Mouse (Mus musculus) embryonic facial prominence, embryonic 12.5 days (tissue): ENCODE results near the gene Hspa1l. TPM values are rescaled to one million over a fixed set of nuclear protein-coding genes. Genes with fewer than 3 reads are reported as not detected.
"Not testable (repeated sequence)": the region's sequence is repeated elsewhere in the genome, so short reads cannot be mapped to it uniquely, and the experiment has no call there.

Experiments used
- ATAC-seq: fragments of 200-750 bp; cut with Nextera tagmentation; 2 replicates; pipeline ENCODE4 v1.8.0; 2017; ENCODE audit not compliant: insufficient number of reproducible peaks, insufficient read depth, low FRiP score, low TSS enrichment
- H3K27ac ChIP-seq: fragments of 300-500 bp; sonication (generic); 2 replicates; pipeline ENCODE4 v1.5.1; 2016; ENCODE audit warnings: mild to moderate bottlenecking
- H3K27me3 ChIP-seq: fragments of 300-500 bp; sonication (generic); 2 replicates; pipeline ENCODE4 v1.6.1; 2016; ENCODE audit warnings: mild to moderate bottlenecking, moderate library complexity
- H3K36me3 ChIP-seq: fragments of 300-500 bp; sonication (generic); 2 replicates; pipeline ENCODE4 v1.6.1; 2016; ENCODE audit warnings: mild to moderate bottlenecking
- H3K4me1 ChIP-seq: fragments of 300-500 bp; sonication (generic); 2 replicates; pipeline ENCODE4 v1.6.1; 2016
- H3K4me2 ChIP-seq: fragments of 300-500 bp; sonication (generic); replicated peaks from 2 replicates; pipeline ENCODE4 v1.6.1; 2016; ENCODE audit warnings: mild to moderate bottlenecking, moderate library complexity
- H3K4me3 ChIP-seq: fragments of 300-500 bp; sonication (generic); 2 replicates; pipeline ENCODE4 v1.5.1; 2016; ENCODE audit warnings: mild to moderate bottlenecking
- H3K9ac ChIP-seq: fragments of 300-500 bp; sonication (generic); 2 replicates; pipeline ENCODE4 v1.6.1; 2016; ENCODE audit warnings: mild to moderate bottlenecking, moderate library complexity
- H3K9me3 ChIP-seq: fragments of 300-500 bp; sonication (generic); 2 replicates; pipeline ENCODE4 v1.6.1; 2016; ENCODE audit warnings: mild to moderate bottlenecking, moderate library complexity
- WGBS: fragments of 180-500 bp; shearing (Covaris S2); methylation state at CpG from one replicate; pipeline ENCODE4 v1.1.7; 2016; 5-methylcytosine and 5-hydroxymethylcytosine counted together
- polyA plus RNA-seq: library from polyadenylated mRNA; unstranded; fragments of >200 nt; fragmentation: Nextera tagmentation; extraction: Ambion mirVana; gene quantifications from 2 replicates; pipeline ENCODE4 v1.2.1, GENCODE M21; 2016

The Hspa1l gene
- polyA plus RNA-seq, 1 experiment from 2014 or later: 0.99 TPM

- no peak for ATAC-seq
- Histone ChIP-seq H3K4me2 (no peak overlapping the region), H3K27me3 (peaks cover 4% of the 10 kb centered on the region)
Measured at GRCm38 (mm10) chr17:34960702-34961493, 11.6 kb upstream of the Hspa1l start.

GRCm38 (mm10) chr17:34962125-34962524, 10.4 kb upstream of the Hspa1l start:
- Histone ChIP-seq H3K27me3 (no peaks in the 10 kb centered on the region; the same call in 1 of the 2 replicates), H3K27ac (no peak overlapping the region), H3K9ac (no peak overlapping the region), H3K4me2 (no peak overlapping the region), H3K9me3 (no peaks in the 10 kb centered on the region), H3K4me1 (0 out of 2 replicates have a peak, but pooled peaks cover 5% of the 10 kb centered on the region), H3K36me3 (no peaks in the 10 kb centered on the region), H3K4me3 (no peak overlapping the region)
- ATAC-seq: no peak
- WGBS: 25% methylated on average over 3 of the region's 3 CpGs

More at GRCm38 (mm10) chr17:34960702-34961493, 11.6 kb upstream of the Hspa1l start:
- H3K27ac ChIP-seq: no peak overlapping the region
- H3K4me3 ChIP-seq: no peak overlapping the region
- H3K4me1 ChIP-seq: 0 out of 2 replicates have a peak, but pooled peaks cover 5% of the 10 kb centered on the region
- H3K9ac ChIP-seq: no peak overlapping the region
- H3K36me3 ChIP-seq: no peaks in the 10 kb centered on the region
- H3K9me3 ChIP-seq: no peaks in the 10 kb centered on the region

- Histone ChIP-seq H3K27me3 (peaks cover 5% of the 10 kb centered on the region), H3K4me2 (no peak overlapping the region), H3K4me3 (no peak overlapping the region), H3K27ac (no peak overlapping the region), H3K9ac (no peak overlapping the region), H3K36me3 (no peaks in the 10 kb centered on the region), H3K4me1 (0 out of 2 replicates have a peak, but pooled peaks cover 5% of the 10 kb centered on the region), H3K9me3 (no peaks in the 10 kb centered on the region)
- no peak for ATAC-seq
- WGBS: 61% methylated on average over 1 of the region's 1 CpGs
Measured at GRCm38 (mm10) chr17:34962841-34963240, 9.7 kb upstream of the Hspa1l start.

- no peak overlapping the region for H3K27ac ChIP-seq
- H3K4me2 ChIP-seq: no peak overlapping the region
- H3K4me3 ChIP-seq: no peak overlapping the region
- H3K9ac ChIP-seq: peak overlapping the region; percentile 36
- H3K27me3 ChIP-seq: peaks cover 23% of the 10 kb centered on the region
- H3K9me3 ChIP-seq: no peaks in the 10 kb centered on the region
- ATAC-seq: no peak
- H3K36me3 ChIP-seq: no peaks in the 10 kb centered on the region
- 0 out of 2 replicates have a peak, but pooled peaks cover 5% of the 10 kb centered on the region for H3K4me1 ChIP-seq
- 13% methylated on average over 1 of the region's 1 CpGs for WGBS
Measured at GRCm38 (mm10) chr17:34964640-34965049, 7.9 kb upstream of the Hspa1l start.

GRCm38 (mm10) chr17:34965627-34966026, 6.9 kb upstream of the Hspa1l start:
- H3K27me3 ChIP-seq: peaks cover 26% of the 10 kb centered on the region
- 75% methylated on average over 5 of the region's 5 CpGs for WGBS
- H3K4me3 ChIP-seq: no peak overlapping the region
- ATAC-seq: no peak
- no peaks in the 10 kb centered on the region for H3K4me1 ChIP-seq
- no peaks in the 10 kb centered on the region for H3K36me3 ChIP-seq
- H3K9ac ChIP-seq: no peak overlapping the region
- no peak overlapping the region for H3K4me2 ChIP-seq
- no peaks in the 10 kb centered on the region for H3K9me3 ChIP-seq
- no peak overlapping the region for H3K27ac ChIP-seq

- not testable (repeated sequence) for H3K27ac ChIP-seq, H3K4me1 ChIP-seq, H3K9me3 ChIP-seq, H3K9ac ChIP-seq, H3K4me2 ChIP-seq, H3K36me3 ChIP-seq, ATAC-seq, H3K4me3 ChIP-seq
- 61% methylated on average over 8 of the region's 11 CpGs for WGBS
- H3K27me3 ChIP-seq: peaks cover 26% of the 10 kb centered on the region
Measured at GRCm38 (mm10) chr17:34969822-34970221, 2.7 kb upstream of the Hspa1l start, which contains the start of gene Gm20481. Gm20481 (plus strand) TSS chr17:34969912.

- H3K4me2 ChIP-seq, ATAC-seq, H3K9me3 ChIP-seq, H3K27ac ChIP-seq, H3K4me3 ChIP-seq, H3K4me1 ChIP-seq, H3K9ac ChIP-seq, H3K36me3 ChIP-seq: not testable (repeated sequence)
- peaks cover 26% of the 10 kb centered on the region for H3K27me3 ChIP-seq
- WGBS: 31% methylated on average over 25 of the region's 37 CpGs
Measured at GRCm38 (mm10) chr17:34970850-34971249, 1.7 kb upstream of the Hspa1l start.

GRCm38 (mm10) chr17:34971694-34972068, 822 bp upstream of the Hspa1l start:
- H3K9me3 ChIP-seq, H3K4me1 ChIP-seq, ATAC-seq, H3K36me3 ChIP-seq, H3K27ac ChIP-seq, H3K9ac ChIP-seq: not testable (repeated sequence)
- Histone ChIP-seq H3K4me2 (peak overlapping the region; percentile 65), H3K27me3 (peaks cover 26% of the 10 kb centered on the region), H3K4me3 (peak overlapping the region; percentile 35)
- WGBS: 4% methylated on average over 34 of the region's 43 CpGs

- H3K4me3 ChIP-seq: no peak overlapping the region
- H3K36me3 ChIP-seq: no peaks in the 10 kb centered on the region
- 76% methylated on average over 3 of the region's 3 CpGs for WGBS
- no peak for ATAC-seq
- H3K27me3 ChIP-seq: no peaks in the 10 kb centered on the region
- 0 out of 2 replicates have a peak, but pooled peaks cover under 1% of the 10 kb centered on the region for H3K4me1 ChIP-seq
- H3K9ac ChIP-seq: no peak overlapping the region
- H3K4me2 ChIP-seq: no peak overlapping the region
- H3K9me3 ChIP-seq: no peaks in the 10 kb centered on the region
- no peak overlapping the region for H3K27ac ChIP-seq
Measured at GRCm38 (mm10) chr17:34975581-34976492, 3.3 kb downstream of the Hspa1l start.

GRCm38 (mm10) chr17:34977000-34977399, 4.5 kb downstream of the Hspa1l start:
- no peak overlapping the region for H3K27ac ChIP-seq

GRCm38 (mm10) chr17:34978239-34978638, 5.7 kb downstream of the Hspa1l start:
- Histone ChIP-seq H3K9ac (no peak overlapping the region), H3K4me3 (no peak overlapping the region)

More at GRCm38 (mm10) chr17:34977000-34977399, 4.5 kb downstream of the Hspa1l start:
- Histone ChIP-seq H3K4me2 (no peak overlapping the region), H3K4me3 (no peak overlapping the region), H3K9ac (no peak overlapping the region), H3K36me3 (no peaks in the 10 kb centered on the region), H3K27me3 (no peaks in the 10 kb centered on the region), H3K4me1 (0 out of 2 replicates have a peak, but pooled peaks cover 3% of the 10 kb centered on the region), H3K9me3 (no peaks in the 10 kb centered on the region)
- WGBS: 94% methylated on average over 20 of the region's 20 CpGs
- no peak for ATAC-seq

More at GRCm38 (mm10) chr17:34978239-34978638, 5.7 kb downstream of the Hspa1l start:
- no peak for ATAC-seq
- Histone ChIP-seq H3K27me3 (no peaks in the 10 kb centered on the region), H3K4me2 (no peak overlapping the region), H3K36me3 (no peaks in the 10 kb centered on the region), H3K27ac (no peak overlapping the region), H3K9me3 (no peaks in the 10 kb centered on the region), H3K4me1 (peaks cover 9% of the 10 kb centered on the region)
- WGBS: 89% methylated on average over 27 of the region's 27 CpGs
